Mouse (Mus musculus) olfactory bulb, adult 2 months (tissue): ENCODE measurements around the gene Zfp985.
"Not testable (repeated sequence)": the region's sequence is repeated elsewhere in the genome, so short reads cannot be mapped to it uniquely, and the experiment has no call there.

ENCODE experiments used
- CTCF ChIP-seq: fragments of 200-500 bp; IDR thresholded peaks from 2 replicates; pipeline ENCODE4 v1.5.1; 2012; ENCODE audit warnings: low read depth, mild to moderate bottlenecking, low read length, moderate library complexity; ENCODE audit not compliant: insufficient read depth
- POLR2A ChIP-seq: fragments of 200-500 bp; IDR thresholded peaks from 2 replicates; pipeline ENCODE4 v1.6.1; 2012; ENCODE audit warnings: mild to moderate bottlenecking, low read depth, low read length, moderate library complexity; ENCODE audit not compliant: insufficient read depth

- TF ChIP-seq CTCF, POLR2A: not testable (repeated sequence)
Observed at GRCm38 (mm10) chr4:147633818-147634262, 80.8 kb downstream of the Zfp985 start.
